Mouse (Mus musculus) kidney, adult 9 months (tissue): ENCODE measurements around the gene Arfip1.
"Not testable (repeated sequence)": the region's sequence is repeated elsewhere in the genome, so short reads cannot be mapped to it uniquely, and the experiment has no call there.

Source experiments
- DNase-seq: peaks from one replicate; pipeline ENCODE4 v3.0.0; 2022

The Arfip1 gene

GRCm38 (mm10) chr3:84570501-84570900 is 11.9 kb downstream of the Arfip1 start:
- DNase-seq: no peak

GRCm38 (mm10) chr3:84569587-84569986 is 12.8 kb downstream of the Arfip1 start:
- DNase-seq: no peak

- no peak for DNase-seq
These were observed 13.9 kb downstream of the Arfip1 start for GRCm38 (mm10) chr3:84568540-84568939.

DNA sequence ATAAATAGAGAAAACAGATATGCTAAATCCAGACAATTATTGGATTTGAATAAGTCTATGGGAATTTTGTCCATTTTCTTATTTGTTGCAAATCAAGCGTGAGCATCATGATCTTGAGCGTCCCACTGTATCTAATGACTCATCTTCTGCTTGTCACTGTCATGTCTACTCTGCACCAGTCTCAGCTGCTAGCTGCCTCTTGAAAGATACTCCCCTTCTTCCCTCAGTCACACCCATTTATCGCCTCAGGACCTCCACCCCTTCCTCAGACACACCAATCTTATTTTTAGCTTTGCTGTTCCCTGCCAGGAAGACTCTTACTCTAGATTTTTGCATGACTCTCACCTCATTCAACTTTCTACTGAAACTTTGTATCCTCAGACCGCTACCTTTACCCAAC is 19.0 kb downstream of the Arfip1 start:
- DNase-seq: no peak

GRCm38 (mm10) chr3:84562911-84563310 is 19.5 kb downstream of the Arfip1 start:
- DNase-seq: not testable (repeated sequence)

GRCm38 (mm10) chr3:84558301-84558700 is 24.1 kb downstream of the Arfip1 start:
- DNase-seq: no peak

- DNase-seq: no peak
These were observed 26.6 kb downstream of the Arfip1 start for GRCm38 (mm10) chr3:84555780-84556179.

GRCm38 (mm10) chr3:84547177-84547576 is 35.2 kb downstream of the Arfip1 start:
- peak; percentile 14 for DNase-seq

- DNase-seq: peak; percentile 67
These were observed 40.0 kb downstream of the Arfip1 start for GRCm38 (mm10) chr3:84542450-84542849.

- DNase-seq: peak; percentile 9
These were observed 40.5 kb downstream of the Arfip1 start for GRCm38 (mm10) chr3:84541881-84542280.

DNA sequence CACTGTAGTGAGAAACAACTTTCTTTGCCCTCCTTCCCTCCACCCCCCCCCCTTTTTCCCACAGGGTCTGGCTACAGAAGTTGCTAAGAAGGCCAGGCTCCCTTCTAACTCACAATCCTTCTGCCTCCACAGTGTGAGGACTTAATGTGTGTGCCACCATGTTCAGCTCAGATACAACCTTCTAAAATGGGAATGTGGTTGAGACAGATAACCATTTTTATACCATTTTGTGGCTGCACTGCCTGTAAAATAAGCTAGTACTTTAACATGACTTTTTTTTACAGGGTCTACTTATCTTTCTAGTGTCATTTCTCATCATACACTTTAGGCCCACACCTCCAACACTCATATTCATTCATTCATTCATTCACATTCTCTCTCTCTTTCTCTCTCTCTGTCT is 41.8 kb downstream of the Arfip1 start:
- DNase-seq: no peak

- peak; percentile 56 for DNase-seq
These were observed 45.4 kb downstream of the Arfip1 start for GRCm38 (mm10) chr3:84536987-84537386.

DNA sequence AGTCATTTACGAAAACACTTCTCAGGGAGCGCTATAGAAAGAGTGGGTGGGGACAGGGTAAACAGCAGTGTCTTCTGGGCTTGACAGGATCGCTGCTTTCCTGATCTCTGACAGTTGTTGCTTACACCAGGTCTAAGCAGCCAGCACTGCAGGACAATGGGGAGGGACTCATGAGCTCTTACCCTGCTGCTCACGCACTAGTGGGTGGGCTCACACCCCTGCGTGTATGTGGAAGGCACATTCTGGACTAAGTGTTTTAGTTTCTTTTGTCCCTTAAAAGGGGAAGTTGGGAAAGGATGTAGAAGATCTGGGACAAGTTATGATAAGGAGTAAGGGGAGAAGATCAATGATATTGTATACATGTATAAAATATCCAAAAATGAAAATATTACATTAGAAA is 49.2 kb downstream of the Arfip1 start:
- no peak for DNase-seq

DNA sequence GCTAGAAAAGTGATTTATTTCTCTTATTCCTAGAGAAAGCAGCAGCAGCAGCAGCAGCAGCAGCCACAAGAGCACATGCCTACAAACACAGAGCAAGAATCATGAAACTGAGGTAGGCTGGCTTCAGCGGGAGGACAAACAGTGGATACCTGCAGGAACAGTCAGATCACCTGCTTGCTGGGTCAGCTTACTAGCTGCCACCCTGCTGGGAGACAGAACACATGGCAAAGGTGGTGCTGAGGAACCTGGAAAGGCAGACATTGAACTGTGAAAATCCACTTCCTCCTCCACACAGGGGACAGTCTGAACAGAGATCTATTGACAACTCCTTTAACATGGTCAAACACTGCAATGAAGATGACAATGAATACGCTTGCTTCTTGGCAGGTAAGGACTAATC is 53.4 kb downstream of the Arfip1 start:
- no peak for DNase-seq

GRCm38 (mm10) chr3:84524952-84525351 is 57.5 kb downstream of the Arfip1 start:
- no peak for DNase-seq

- no peak for DNase-seq
These were observed 66.3 kb downstream of the Arfip1 start for GRCm38 (mm10) chr3:84516163-84516562.

DNA sequence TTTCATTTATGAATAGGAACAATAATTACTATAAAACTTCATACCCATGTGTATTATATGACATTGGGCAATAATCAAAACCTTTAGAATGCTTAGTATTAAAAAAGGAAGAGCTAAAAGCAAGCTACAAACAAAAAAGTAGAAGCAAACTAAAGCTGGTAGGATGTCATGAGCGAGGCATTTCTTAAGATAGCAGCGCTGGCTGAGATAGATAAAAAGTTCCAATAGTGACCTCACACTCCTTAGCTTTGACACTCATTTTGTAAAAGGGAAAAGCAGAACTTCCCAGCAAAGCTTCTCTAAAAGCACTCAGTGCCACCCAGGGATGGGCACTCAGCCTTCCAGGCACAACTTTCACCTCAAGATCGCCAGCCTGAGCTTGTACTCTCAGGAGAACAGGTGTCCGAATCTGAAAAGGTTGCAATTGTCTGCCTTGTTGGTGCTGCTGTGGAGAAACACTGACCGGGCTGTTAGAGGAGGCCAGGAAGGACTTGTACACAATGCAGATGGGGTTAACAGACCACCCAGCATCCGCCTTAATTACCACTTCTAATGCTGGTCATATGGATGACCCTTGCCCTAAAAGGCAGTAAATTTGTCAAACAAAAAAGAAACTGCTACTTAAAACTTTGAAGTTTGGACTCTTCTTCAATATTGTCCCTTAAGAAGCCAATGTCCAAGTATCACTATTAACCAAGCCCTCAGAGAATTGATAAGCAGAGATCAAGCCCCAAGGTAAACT is 69.5 kb downstream of the Arfip1 start:
- no peak for DNase-seq

DNA sequence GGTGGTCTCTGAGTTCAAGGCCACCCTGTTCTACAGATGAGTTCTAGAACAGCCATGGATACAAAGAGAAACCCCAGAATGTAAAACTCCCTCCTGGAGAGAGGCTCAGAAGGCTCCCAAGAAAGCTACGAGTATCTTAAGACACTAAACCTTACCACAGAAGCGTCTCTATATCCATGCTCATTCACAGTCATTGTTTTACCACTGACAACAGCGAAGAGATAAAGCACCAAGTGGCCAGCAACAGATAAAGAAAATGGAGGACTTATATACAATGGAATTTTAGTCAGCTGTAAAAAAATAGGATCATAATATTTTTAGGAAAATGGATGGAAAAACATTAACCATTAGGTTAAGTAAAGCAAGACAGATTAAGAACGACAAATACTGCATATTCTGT is 77.2 kb downstream of the Arfip1 start:
- DNase-seq: no peak

GRCm38 (mm10) chr3:84504291-84504690 is 78.1 kb downstream of the Arfip1 start:
- DNase-seq: no peak

- DNase-seq: no peak
These were observed 80.3 kb downstream of the Arfip1 start for GRCm38 (mm10) chr3:84502101-84502500.

DNA sequence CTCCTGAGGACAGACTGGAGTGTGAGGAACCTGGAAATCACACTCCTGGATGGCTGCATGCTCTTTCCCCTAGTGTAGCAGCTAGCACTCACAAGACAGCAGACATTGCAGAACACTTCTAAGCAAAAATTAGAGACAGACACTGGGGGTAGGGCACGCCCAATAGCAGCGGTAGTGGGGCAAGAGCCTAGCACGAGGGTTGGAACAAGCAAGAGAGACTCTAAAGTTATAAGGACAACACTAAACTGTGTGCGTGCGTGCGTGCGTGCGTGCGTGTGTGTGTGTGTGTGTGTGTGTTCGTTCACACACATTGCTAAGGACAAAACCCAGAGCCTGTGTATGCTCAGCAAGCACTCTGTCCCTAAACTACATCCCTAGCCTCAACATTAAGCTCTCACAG is 81.9 kb downstream of the Arfip1 start:
- no peak for DNase-seq

DNA sequence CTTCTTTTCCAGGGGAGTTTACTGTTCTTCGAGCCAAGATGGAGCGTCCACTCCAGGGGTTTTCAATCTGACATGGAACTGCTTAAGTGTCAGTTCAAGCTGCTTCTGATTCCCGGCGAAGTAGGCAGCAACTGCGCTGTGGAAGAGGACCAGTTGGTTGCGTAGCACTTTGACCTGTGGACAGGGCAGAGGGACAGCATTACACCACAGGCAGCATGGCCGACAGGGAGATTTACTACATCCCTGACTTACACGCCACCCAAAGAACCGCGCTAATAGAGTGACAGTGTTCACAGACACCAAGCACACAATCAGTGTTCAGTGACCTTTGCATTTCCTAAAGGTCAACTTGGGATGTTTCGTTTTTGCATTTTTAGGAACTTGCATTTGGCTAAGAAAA is 84.7 kb downstream of the Arfip1 start:
- peak; percentile 17 for DNase-seq

DNA sequence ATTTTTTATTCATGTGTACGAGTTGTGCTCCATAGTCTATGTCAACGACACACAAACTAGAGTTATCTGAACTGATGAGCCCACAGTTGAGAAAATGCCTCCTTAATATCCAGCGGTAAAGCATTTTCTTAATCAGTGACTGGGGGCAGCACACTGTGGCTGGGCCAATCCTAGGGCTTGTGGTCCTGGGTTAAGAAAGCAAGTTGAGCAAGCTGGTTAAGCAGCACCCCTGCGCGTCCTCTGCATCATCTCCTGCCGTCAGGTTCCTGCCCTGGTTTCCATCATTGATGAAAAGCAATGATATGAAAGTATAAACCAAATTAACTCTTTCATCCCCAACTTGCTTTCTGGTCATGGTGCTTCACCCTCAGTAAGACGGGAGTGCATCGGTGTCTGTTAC is 89.8 kb downstream of the Arfip1 start:
- no peak for DNase-seq

DNA sequence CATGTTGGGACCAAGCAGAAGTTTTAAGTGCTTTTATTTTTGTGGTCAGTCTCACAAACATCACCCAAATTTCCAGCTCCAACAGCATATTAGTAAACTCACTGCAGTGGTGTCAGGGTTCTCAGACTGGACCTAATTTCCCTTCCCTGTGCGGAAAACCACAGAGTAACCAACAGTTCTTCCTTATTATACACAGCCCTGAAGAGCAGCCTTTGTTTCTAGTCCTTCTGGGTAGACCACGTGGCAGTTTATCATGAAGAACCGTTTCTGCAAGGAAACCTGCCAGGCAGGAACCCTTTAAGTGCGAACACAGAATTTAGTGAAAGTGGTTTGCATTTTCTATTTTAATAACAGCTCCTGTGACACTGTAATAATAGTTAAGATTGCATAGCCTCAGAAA is 90.3 kb downstream of the Arfip1 start:
- DNase-seq: no peak

DNA sequence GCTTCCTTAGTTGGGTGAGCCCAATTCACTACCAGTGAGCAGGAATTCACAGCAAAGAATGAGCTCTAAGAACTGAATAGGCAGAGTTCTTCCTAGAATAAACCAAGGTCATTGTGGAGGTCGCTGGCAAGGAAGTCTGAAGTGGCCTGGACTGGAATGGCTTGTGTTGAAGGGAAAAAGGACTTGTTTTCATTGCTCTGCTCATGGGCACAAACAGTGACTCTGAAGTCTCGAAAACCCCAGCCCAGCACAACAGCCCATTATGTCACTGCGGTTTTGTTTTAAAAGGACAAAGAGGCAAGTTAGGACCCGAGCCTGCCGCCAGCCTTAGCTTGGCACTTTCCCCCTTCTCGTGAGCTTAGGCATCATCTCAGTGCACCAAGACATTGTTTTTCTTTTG is 93.7 kb downstream of the Arfip1 start:
- peak; percentile 26 for DNase-seq
